Mouse (Mus musculus) lung, embryonic 14.5 days (tissue): Measurements from ENCODE around the gene Samd4. TPM values are rescaled to one million over a fixed set of nuclear protein-coding genes. Genes with fewer than 3 reads are reported as not detected.

Source experiments
- ATAC-seq: fragments of 200-750 bp; cut with Nextera tagmentation; 2 replicates; pipeline ENCODE4 v1.8.0; 2017; ENCODE audit warnings: mild to moderate bottlenecking, moderate TSS enrichment, moderate library complexity; ENCODE audit not compliant: insufficient read depth
- DNase-seq: peaks from one replicate; pipeline ENCODE4 v3.0.0-alpha.2; 2015
- H3K27ac ChIP-seq: fragments of 300-500 bp; sonication (generic); 2 replicates; pipeline ENCODE4 v1.5.1; 2014; ENCODE audit warnings: low read depth, mild to moderate bottlenecking, moderate library complexity
- H3K27me3 ChIP-seq: fragments of 300-500 bp; sonication (generic); 2 replicates; pipeline ENCODE4 v1.6.1; 2014; ENCODE audit warnings: low read length, control low read depth; ENCODE audit not compliant: insufficient read depth
- H3K36me3 ChIP-seq: fragments of 300-500 bp; sonication (generic); 2 replicates; pipeline ENCODE4 v1.6.1; 2014; ENCODE audit warnings: control low read depth; ENCODE audit not compliant: insufficient read depth
- H3K4me1 ChIP-seq: fragments of 300-500 bp; sonication (generic); 2 replicates; pipeline ENCODE4 v1.6.1; 2014; ENCODE audit warnings: antibody characterized with exemption, control low read depth; ENCODE audit not compliant: insufficient read depth
- H3K4me2 ChIP-seq: fragments of 300-500 bp; sonication (generic); 2 replicates; pipeline ENCODE4 v1.6.1; 2014; ENCODE audit warnings: mild to moderate bottlenecking
- H3K4me3 ChIP-seq: fragments of 300-500 bp; sonication (generic); 2 replicates; pipeline ENCODE4 v1.5.1; 2014; ENCODE audit warnings: low read depth, low read length
- H3K9ac ChIP-seq: fragments of 300-500 bp; sonication (generic); 2 replicates; pipeline ENCODE4 v1.6.1; 2014
- H3K9me3 ChIP-seq: fragments of 300-500 bp; sonication (generic); 2 replicates; pipeline ENCODE4 v1.6.1; 2016; ENCODE audit warnings: low read depth, low read length, control low read depth
- CTCF ChIP-seq: IDR thresholded peaks from 2 replicates; pipeline ENCODE4 v1.5.1; 2016; ENCODE audit warnings: antibody characterized with exemption, low read depth
- WGBS: fragments of 180-500 bp; shearing (Covaris S2); extraction: QIAGEN DNeasy Blood & Tissue Kit; methylation state at CpG from one replicate; pipeline ENCODE4 v1.1.7; 2014; 5-methylcytosine and 5-hydroxymethylcytosine counted together
- polyA plus RNA-seq: library from polyadenylated mRNA; unstranded; fragments of >200 nt; fragmentation: Nextera tagmentation; extraction: Ambion mirVana; gene quantifications from 2 replicates; pipeline ENCODE4 v1.2.1, GENCODE M21; 2014

Gene Samd4
- polyA plus RNA-seq, 1 experiment from 2014 or later, result 4.6 TPM

DNA sequence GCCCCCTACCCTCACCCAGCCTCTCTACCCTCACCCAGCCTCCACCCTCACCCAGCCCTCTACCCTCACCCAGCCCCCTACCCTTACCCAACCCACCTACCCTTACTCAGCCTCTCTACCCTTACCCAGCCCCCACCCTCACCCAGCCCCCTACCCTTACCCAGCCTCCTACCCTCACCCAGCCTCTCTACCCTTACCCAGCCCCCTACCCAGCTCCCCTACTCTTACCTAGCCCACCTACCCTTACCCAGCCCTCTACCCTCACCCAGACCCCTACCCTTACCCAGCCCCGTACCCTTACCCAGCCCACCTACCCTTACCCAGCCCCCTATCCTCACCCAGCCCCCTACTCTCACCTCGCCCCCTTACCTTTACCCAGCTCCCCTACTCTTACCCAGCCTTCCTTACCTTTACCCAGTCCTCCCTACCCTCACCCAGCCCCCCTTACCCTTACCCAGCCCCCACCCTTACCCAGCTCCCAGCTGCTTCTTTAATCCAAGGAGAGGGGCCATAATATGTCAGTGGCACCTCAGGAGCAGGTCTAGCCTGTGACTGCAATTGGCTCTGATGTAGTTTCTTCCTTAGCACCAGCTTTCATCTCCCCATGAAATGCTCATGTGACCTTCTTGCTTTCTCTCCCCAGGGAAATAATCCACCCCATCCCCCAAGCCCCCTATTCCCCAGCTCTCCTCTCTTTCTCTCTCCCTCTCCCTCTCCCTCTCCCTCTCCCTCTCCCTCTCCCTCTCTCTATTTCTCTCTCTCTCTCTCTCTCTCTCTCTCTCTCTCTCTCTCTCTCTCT is 81.6 kb downstream of the Samd4 start:
- H3K4me1 ChIP-seq, result 0 out of 2 replicates have a peak, but pooled peaks cover 4% of the 10 kb centered on the region
- no peak for DNase-seq
- H3K27me3 ChIP-seq, result no peaks in the 10 kb centered on the region
- WGBS, result 93% methylated on average over 2 of the region's 2 CpGs
- TF ChIP-seq CTCF, result no peak
- ATAC-seq, result no peak
- H3K4me2 ChIP-seq, result no peak overlapping the region
- H3K9me3 ChIP-seq, result no peaks in the 10 kb centered on the region
- no peak overlapping the region for H3K27ac ChIP-seq
- H3K36me3 ChIP-seq, result no peaks in the 10 kb centered on the region
- H3K4me3 ChIP-seq, result no peak overlapping the region
- H3K9ac ChIP-seq, result no peak overlapping the region

DNA sequence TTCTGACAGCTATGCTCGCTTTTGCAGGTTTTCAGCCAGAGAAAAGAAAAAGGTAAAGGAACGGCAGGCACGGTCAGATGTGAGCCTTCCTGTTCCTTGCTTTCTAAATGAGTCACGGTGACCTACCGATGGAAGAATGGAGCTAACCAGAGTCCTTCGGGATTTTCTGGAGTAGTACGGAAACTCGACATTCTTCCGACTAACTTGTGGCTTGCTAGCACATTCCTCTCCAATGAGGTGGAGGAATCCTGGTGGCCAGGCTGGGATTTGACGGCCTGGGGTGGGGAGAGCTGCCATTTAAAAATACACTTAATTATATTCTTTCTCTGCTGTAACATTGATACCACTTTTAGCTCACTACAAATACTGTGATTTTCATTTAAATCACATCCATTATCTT is 83.6 kb downstream of the Samd4 start:
- Histone ChIP-seq H3K4me1 (0 out of 2 replicates have a peak, but pooled peaks cover 4% of the 10 kb centered on the region), H3K27ac (peak overlapping the region; percentile 46; the same call in 1 of the 2 replicates), H3K4me2 (0 out of 2 replicates have a peak overlapping the region, but pooled peaks have one; percentile 8)

DNA sequence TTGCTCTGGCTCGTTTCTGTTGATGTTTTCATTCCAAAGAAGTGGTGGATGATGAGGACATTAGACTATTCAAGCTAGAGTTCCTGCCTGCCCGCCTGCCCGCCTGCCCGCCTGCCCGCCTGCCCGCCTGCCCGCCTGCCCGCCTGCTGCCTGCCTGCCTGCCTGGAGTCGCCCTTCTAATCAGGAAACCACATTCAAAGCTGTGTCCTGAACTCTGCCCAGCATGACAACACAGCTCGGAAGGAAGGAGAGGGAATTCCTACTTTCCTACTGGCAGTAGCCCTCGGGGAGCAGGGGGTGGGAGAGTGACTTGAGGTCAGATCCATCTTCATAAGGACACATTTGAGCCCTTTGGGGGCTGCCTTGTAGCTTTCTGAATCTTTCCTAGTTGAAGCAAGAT is 85.4 kb downstream of the Samd4 start:
- H3K27me3 ChIP-seq, result no peaks in the 10 kb centered on the region
- no peak overlapping the region for H3K4me3 ChIP-seq
- no peak overlapping the region for H3K9ac ChIP-seq
- no peak overlapping the region for H3K27ac ChIP-seq
- 55% methylated on average over 11 of the region's 11 CpGs for WGBS
- peak; percentile 55 for DNase-seq
- H3K9me3 ChIP-seq, result no peaks in the 10 kb centered on the region
- 0 out of 2 replicates have a peak, but pooled peaks cover 4% of the 10 kb centered on the region for H3K4me1 ChIP-seq
- no peak overlapping the region for H3K4me2 ChIP-seq
- H3K36me3 ChIP-seq, result no peaks in the 10 kb centered on the region
- TF ChIP-seq CTCF, result no peak
- no peak for ATAC-seq

More for the DNA sequence above, 83.6 kb downstream of the Samd4 start:
- Histone ChIP-seq H3K36me3 (no peaks in the 10 kb centered on the region), H3K9me3 (no peaks in the 10 kb centered on the region), H3K9ac (no peak overlapping the region), H3K27me3 (no peaks in the 10 kb centered on the region), H3K4me3 (no peak overlapping the region)
- peak; percentile 26; the same call in 1 of the 2 replicates for TF ChIP-seq CTCF
- no peak for ATAC-seq
- WGBS, result 49% methylated on average over 10 of the region's 10 CpGs
- peak; percentile 72 for DNase-seq

DNA sequence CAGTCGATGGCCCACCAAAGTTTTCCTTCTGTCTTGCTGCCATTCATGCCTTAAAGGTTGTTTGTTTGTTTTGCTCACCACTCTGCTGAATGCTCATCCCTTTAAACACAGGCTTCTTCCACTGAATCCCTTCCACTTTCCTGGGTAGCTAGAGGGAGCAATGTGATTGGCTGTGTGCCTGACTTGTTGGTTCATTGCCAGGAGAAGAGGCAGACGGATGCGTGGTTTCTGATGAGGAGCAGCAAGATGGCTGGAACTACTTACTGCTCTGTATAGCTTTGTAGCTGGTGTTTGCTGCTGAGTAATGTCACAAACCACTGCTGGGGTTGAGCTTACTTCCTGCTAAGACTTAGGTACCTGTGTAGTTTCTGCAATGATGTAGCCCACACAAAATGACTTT is 88.0 kb downstream of the Samd4 start:
- H3K27me3 ChIP-seq, result no peaks in the 10 kb centered on the region
- H3K9me3 ChIP-seq, result no peaks in the 10 kb centered on the region
- peak; percentile 85 for DNase-seq
- H3K4me2 ChIP-seq, result no peak overlapping the region
- 56% methylated on average over 3 of the region's 3 CpGs for WGBS
- no peak overlapping the region for H3K4me3 ChIP-seq
- H3K36me3 ChIP-seq, result no peaks in the 10 kb centered on the region
- ATAC-seq, result 0 out of 2 replicates have a peak, but pooled peaks have one; percentile 50
- H3K27ac ChIP-seq, result no peak overlapping the region
- 0 out of 2 replicates have a peak, but pooled peaks cover 4% of the 10 kb centered on the region for H3K4me1 ChIP-seq
- H3K9ac ChIP-seq, result no peak overlapping the region
- peak; percentile 13; the same call in 1 of the 2 replicates for TF ChIP-seq CTCF

DNA sequence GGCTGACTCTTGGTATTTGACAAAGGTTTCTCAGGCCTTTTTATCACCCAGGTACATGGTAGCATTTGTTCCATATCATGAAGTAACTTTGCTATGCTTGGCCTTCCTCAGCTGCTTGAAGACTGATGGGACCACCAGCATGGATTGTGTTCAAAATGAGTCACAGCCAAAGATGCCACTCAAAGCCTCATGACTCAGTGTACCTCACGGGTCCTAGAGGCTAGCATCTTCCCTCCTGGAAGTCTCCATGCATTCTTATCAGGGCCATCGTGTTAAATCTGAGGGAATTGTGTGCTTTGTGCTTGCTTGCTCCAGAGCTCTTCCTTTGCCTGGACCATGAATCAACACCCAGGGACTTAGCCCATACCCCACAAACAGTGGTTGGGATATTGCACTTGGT is 89.1 kb downstream of the Samd4 start:
- TF ChIP-seq CTCF, result no peak
- ATAC-seq, result no peak

DNA sequence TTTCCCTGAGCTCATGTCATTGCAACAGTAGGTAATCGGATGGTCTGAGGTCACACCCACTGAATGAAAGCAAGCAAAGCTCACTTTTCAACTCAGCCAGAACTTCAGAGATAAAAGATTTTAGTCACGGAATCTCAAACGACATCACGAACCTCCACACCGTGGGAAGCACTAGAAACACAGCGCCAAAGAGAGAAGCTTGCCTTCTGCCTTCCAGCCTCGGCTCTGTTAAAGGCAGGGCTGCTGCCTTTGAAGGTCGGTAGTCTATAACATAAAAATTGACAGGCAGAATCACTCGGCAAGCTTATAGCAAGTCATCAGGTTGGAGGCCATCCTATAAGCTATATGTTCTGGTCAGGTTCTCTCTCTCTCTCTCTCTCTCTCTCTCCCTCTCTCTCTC is 92.2 kb downstream of the Samd4 start:
- H3K4me2 ChIP-seq, result no peak overlapping the region
- TF ChIP-seq CTCF, result no peak
- H3K27me3 ChIP-seq, result no peaks in the 10 kb centered on the region
- no peak for ATAC-seq
- no peaks in the 10 kb centered on the region for H3K36me3 ChIP-seq
- no peak overlapping the region for H3K9ac ChIP-seq
- H3K9me3 ChIP-seq, result no peaks in the 10 kb centered on the region
- H3K4me3 ChIP-seq, result no peak overlapping the region
- DNase-seq, result no peak
- H3K4me1 ChIP-seq, result 0 out of 2 replicates have a peak, but pooled peaks cover 2% of the 10 kb centered on the region
- 50% methylated on average over 9 of the region's 9 CpGs for WGBS
- H3K27ac ChIP-seq, result no peak overlapping the region

More for the DNA sequence above, 89.1 kb downstream of the Samd4 start:
- H3K27ac ChIP-seq, result no peak overlapping the region
- no peak overlapping the region for H3K9ac ChIP-seq
- WGBS, result 85% methylated on average over 2 of the region's 2 CpGs
- H3K9me3 ChIP-seq, result no peaks in the 10 kb centered on the region
- no peak overlapping the region for H3K4me2 ChIP-seq
- H3K36me3 ChIP-seq, result no peaks in the 10 kb centered on the region
- no peak overlapping the region for H3K4me3 ChIP-seq
- no peaks in the 10 kb centered on the region for H3K27me3 ChIP-seq
- 0 out of 2 replicates have a peak, but pooled peaks cover 4% of the 10 kb centered on the region for H3K4me1 ChIP-seq
- no peak for DNase-seq

DNA sequence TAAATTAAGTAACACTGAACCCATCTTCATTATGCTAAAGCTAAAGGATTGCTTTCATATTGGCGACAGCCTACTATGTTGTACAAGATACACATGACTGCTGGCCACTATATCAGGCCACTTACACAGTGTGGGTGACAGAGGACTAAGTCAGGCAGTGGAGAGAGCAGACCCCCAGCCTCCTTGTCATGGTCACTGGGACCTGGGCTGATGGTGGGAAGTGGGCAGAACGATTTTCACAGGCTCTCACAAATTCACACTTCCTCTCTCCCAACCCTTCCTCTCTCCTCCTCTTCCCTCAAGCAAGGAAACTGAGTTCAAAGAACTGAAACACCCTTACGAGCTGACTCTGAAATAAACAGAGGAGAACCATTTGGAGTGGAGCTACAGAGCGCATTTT is 93.3 kb downstream of the Samd4 start:
- no peak overlapping the region for H3K27ac ChIP-seq
- DNase-seq (no peak), ATAC-seq (no peak)
- H3K36me3 ChIP-seq, result no peaks in the 10 kb centered on the region
- TF ChIP-seq CTCF, result no peak
- 0 out of 2 replicates have a peak, but pooled peaks cover 2% of the 10 kb centered on the region for H3K4me1 ChIP-seq
- H3K9ac ChIP-seq, result no peak overlapping the region
- WGBS, result 57% methylated on average over 4 of the region's 4 CpGs
- H3K4me3 ChIP-seq, result no peak overlapping the region
- H3K4me2 ChIP-seq, result no peak overlapping the region
- no peaks in the 10 kb centered on the region for H3K27me3 ChIP-seq
- H3K9me3 ChIP-seq, result no peaks in the 10 kb centered on the region
